In the genomic region with DNA sequence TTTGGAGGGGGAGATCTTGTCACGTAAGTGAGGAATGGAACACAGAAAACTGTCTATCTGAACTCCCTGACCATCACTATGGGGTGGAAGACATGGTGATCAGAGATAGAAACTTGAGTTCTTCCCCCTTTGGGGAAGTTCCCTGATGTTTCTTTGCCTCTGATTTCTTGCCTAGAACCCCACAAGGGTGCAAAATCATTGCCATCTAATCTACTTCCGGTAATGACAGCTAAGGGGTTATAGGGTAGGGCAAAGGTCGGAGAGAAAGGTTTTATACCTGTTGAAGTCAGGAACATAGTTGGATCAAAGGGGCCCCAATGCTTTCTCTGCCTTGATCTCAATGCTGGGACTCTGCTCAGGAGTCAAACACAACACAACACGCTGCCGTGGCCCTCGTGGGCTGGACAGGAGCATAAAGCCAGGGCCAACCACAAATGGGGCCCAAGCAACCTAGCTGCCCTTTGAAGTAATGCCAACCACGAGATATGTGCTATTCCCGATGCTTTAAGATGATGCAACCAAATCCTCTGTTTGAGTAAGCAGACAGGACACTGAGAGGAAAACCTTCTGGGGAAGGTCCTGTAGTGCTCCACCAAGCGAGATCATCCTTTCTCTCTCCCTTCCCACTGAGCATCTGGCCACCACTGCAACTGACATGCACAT, we compare ENCODE assay signal across 14 mouse cellular contexts.
DNase-seq lines count a peak whose midpoint lies in the region; ATAC-seq and TF ChIP-seq lines count a peak whose summit lies in the region.
"Had no signal": no experiment of that assay in that cellular context is flagged by ENCODE, and none has a peak within 500 bp of the region (broad histone marks: within the 10 kb centered on the region; RNA-seq: fewer than 3 reads in every experiment).

No protein-coding gene starts in this region.

- ATAC-seq in intestine, embryonic 15.5 days, result 0 out of 2 replicates have a peak, but pooled peaks have one; percentile 43

- intact Hi-C loops in heart, adult 2 months (cut with DNase I), result no loop called here
- intact Hi-C loops in heart, postnatal 10 days (cut with DNase I), result no loop called here

- H3K27me3 ChIP-seq in heart, adult 2 months (ENCODE audit: control insufficient read depth, insufficient read depth, low read length), result no peaks in the 10 kb centered on the region
- no peaks in the 10 kb centered on the region for H3K27me3 ChIP-seq in intestine, embryonic 15.5 days (replicated peaks)
- H3K27me3 ChIP-seq: hindbrain, embryonic 12.5 days; stomach, embryonic 15.5 days had no signal

- DNase-seq in heart, adult 2 months, result no peak
- no peak for DNase-seq in heart, postnatal 10 days
- DNase-seq in 3134 (ENCODE audit: extremely low read depth, insufficient read length, low spot score), result peak; percentile 5
- peak; percentile 77 for DNase-seq in MN1 (ENCODE audit: low spot score)
- no peak for DNase-seq in urinary bladder, postnatal 25 days (ENCODE audit: low spot score)
- DNase-seq in layer of hippocampus, postnatal 36 days, result no peak
- DNase-seq in left cerebral cortex, adult 11 months (ENCODE audit: low spot score), result no peak
- DNase-seq: cerebellum, postnatal 14 days; kidney, postnatal 14 days; lung, postnatal 36 days; right cerebral cortex, adult 18-20 months had no signal

- peak overlapping the region; percentile 57 for H3K27ac ChIP-seq in heart, adult 2 months
- H3K27ac ChIP-seq in intestine, embryonic 15.5 days, result no peak overlapping the region
- H3K27ac ChIP-seq: hindbrain, embryonic 12.5 days; stomach, embryonic 15.5 days had no signal

- no peaks in the 10 kb centered on the region for H3K36me3 ChIP-seq in heart, adult 2 months (ENCODE audit: control insufficient read depth, insufficient read depth, low read length)
- no peaks in the 10 kb centered on the region for H3K36me3 ChIP-seq in intestine, embryonic 15.5 days
- H3K36me3 ChIP-seq: hindbrain, embryonic 12.5 days; stomach, embryonic 15.5 days had no signal

- no peaks in the 10 kb centered on the region for H3K79me2 ChIP-seq in heart, adult 2 months (replicated peaks; ENCODE audit: control insufficient read depth, insufficient read depth, low read length)

- TF ChIP-seq POLR2A in heart, adult 2 months (IDR thresholded peaks at IDR 0.05; ENCODE audit: insufficient read depth, low read depth, low read length), result no peak

- no peak for TF ChIP-seq EP300 in heart, adult 2 months (IDR thresholded peaks at IDR 0.05; ENCODE audit: insufficient read depth, low read depth, low read length)

- no peak overlapping the region for H3K4me2 ChIP-seq in intestine, embryonic 15.5 days (replicated peaks)
- H3K4me2 ChIP-seq: hindbrain, embryonic 12.5 days; stomach, embryonic 15.5 days had no signal

- H3K9ac ChIP-seq in heart, adult 2 months (ENCODE audit: low read depth, low read length), result no peak overlapping the region
- H3K9ac ChIP-seq in intestine, embryonic 15.5 days, result no peak overlapping the region
- H3K9ac ChIP-seq: hindbrain, embryonic 12.5 days; stomach, embryonic 15.5 days had no signal

- no peak for TF ChIP-seq CTCF in heart, adult 2 months (IDR thresholded peaks at IDR 0.05)

- H3K4me1 ChIP-seq in heart, adult 2 months (ENCODE audit: control insufficient read depth, insufficient read depth, low read length), result peaks cover 14% of the 10 kb centered on the region
- H3K4me1 ChIP-seq in intestine, embryonic 15.5 days (replicated peaks), result 0 out of 2 replicates have a peak, but pooled peaks cover 11% of the 10 kb centered on the region
- H3K4me1 ChIP-seq: hindbrain, embryonic 12.5 days had no signal

- 50% methylated on average over 9 of the region's 9 CpGs for WGBS in heart, adult 2 months
- WGBS in intestine, embryonic 15.5 days, result 64% methylated on average over 9 of the region's 9 CpGs

- H3K9me3 ChIP-seq in intestine, embryonic 15.5 days, result no peaks in the 10 kb centered on the region
- H3K9me3 ChIP-seq: hindbrain, embryonic 12.5 days; stomach, embryonic 15.5 days had no signal

- no peak overlapping the region for H3K4me3 ChIP-seq in heart, adult 2 months
- H3K4me3 ChIP-seq in intestine, embryonic 15.5 days (replicated peaks), result no peak overlapping the region
- H3K4me3 ChIP-seq: hindbrain, embryonic 12.5 days; stomach, embryonic 15.5 days had no signal

Comparison
In these comparisons a context has a peak if more than half of its experiments do, and no peak if none do; other contexts are left out.
1. DNase-seq: peak in 3134 (single experiment) and MN1 (single experiment); none in heart, adult 2 months (0 of 2), heart, postnatal 10 days (0 of 2), urinary bladder, postnatal 25 days (single experiment), layer of hippocampus, postnatal 36 days (0 of 2) and left cerebral cortex, adult 11 months (single experiment).